Mouse (Mus musculus) G1E (cell line): ENCODE measurements at regions not wholly inside any gene's neighbourhood (a gene's known extent, or its start where the extent isn't known, plus 50 kb on each side); places are given as distances from the start of the nearest gene placed in this dataset.

Experiments used
- ATAC-seq: 2 replicates; pipeline ENCODE4 v1.8.0; 2016; ENCODE audit warnings: mild to moderate bottlenecking; ENCODE audit not compliant: insufficient number of reproducible peaks, poor library complexity, low FRiP score, severe bottlenecking; ENCODE audit errors: extremely low read depth
- DNase-seq: peaks from one replicate; pipeline ENCODE4 v3.0.0; 2012; ENCODE audit warnings: low spot score
- H3K27me3 ChIP-seq: 2 replicates; pipeline ENCODE4 v1.6.1; 2012; ENCODE audit warnings: mild to moderate bottlenecking, low read length, inconsistent platforms; ENCODE audit not compliant: insufficient read depth
- H3K36me3 ChIP-seq: replicated peaks from 2 replicates; pipeline ENCODE3; 2012; ENCODE audit warnings: mild to moderate bottlenecking, inconsistent platforms
- H3K4me1 ChIP-seq: 2 replicates; pipeline ENCODE4 v1.6.1; 2012; ENCODE audit warnings: low read depth, low read length, inconsistent platforms, mixed read lengths; ENCODE audit not compliant: insufficient read depth
- H3K4me3 ChIP-seq: 2 replicates; pipeline ENCODE4 v1.5.1; 2012; ENCODE audit warnings: low read depth, mild to moderate bottlenecking, inconsistent platforms, low read length, moderate library complexity, mixed read lengths
- H3K9me3 ChIP-seq: replicated peaks from 2 replicates; pipeline ENCODE4 v1.6.1; 2012; ENCODE audit warnings: inconsistent platforms
- CTCF ChIP-seq: IDR thresholded peaks from 2 replicates; pipeline ENCODE4 v1.5.1; 2012; ENCODE audit warnings: low read depth, low read length, inconsistent platforms, mixed read lengths
- GATA1 ChIP-seq: IDR thresholded peaks from 2 replicates; pipeline ENCODE4 v1.6.1; 2012; ENCODE audit warnings: borderline replicate concordance, low read length, inconsistent platforms, mixed read lengths
- GATA2 ChIP-seq: IDR thresholded peaks from 2 replicates; pipeline ENCODE4 v1.6.1; 2012; ENCODE audit warnings: low read depth, low read length, inconsistent platforms, borderline replicate concordance
- POLR2AphosphoS5 ChIP-seq: IDR thresholded peaks from 2 replicates; pipeline ENCODE4 v1.6.1; 2012; ENCODE audit warnings: low read depth, low read length, inconsistent platforms; ENCODE audit not compliant: insufficient replicate concordance
- TAL1 ChIP-seq: conservative IDR thresholded peaks from 2 replicates; pipeline ENCODE4 v1.6.1; 2012; ENCODE audit warnings: low read depth, low read length, inconsistent platforms, mixed read lengths

- no peaks in the 10 kb centered on the region for H3K36me3 ChIP-seq
- no peak overlapping the region for H3K4me3 ChIP-seq
- ATAC-seq (no peak), DNase-seq (no peak)
- H3K27me3 ChIP-seq = no peaks in the 10 kb centered on the region
- no peaks in the 10 kb centered on the region for H3K9me3 ChIP-seq
- no peak for TF ChIP-seq GATA2
- H3K4me1 ChIP-seq = peaks cover 10% of the 10 kb centered on the region
These were observed 189.1 kb upstream of the P2ry1 start for GRCm38 (mm10) chr3:60813485-60813884.

GRCm38 (mm10) chr3:60819684-60820281, 182.8 kb upstream of the P2ry1 start:
- no peaks in the 10 kb centered on the region for H3K27me3 ChIP-seq
- TF ChIP-seq CTCF (no peak), GATA1 (no peak), TAL1 (peak; percentile 93), GATA2 (no peak), POLR2AphosphoS5 (no peak)
- ATAC-seq = peak; percentile 84
- H3K9me3 ChIP-seq = no peaks in the 10 kb centered on the region
- peak overlapping the region; percentile 14; the same call in 1 of the 2 replicates for H3K4me3 ChIP-seq
- no peaks in the 10 kb centered on the region for H3K36me3 ChIP-seq
- peak; percentile 60 for DNase-seq
- H3K4me1 ChIP-seq = peaks cover 46% of the 10 kb centered on the region

- ATAC-seq = peak; percentile 64
- peak; percentile 18 for DNase-seq
- no peaks in the 10 kb centered on the region for H3K9me3 ChIP-seq
- TF ChIP-seq TAL1 = peak; percentile 79
- TF ChIP-seq GATA1 = no peak
- no peak overlapping the region; the same call in 1 of the 2 replicates for H3K4me3 ChIP-seq
- peaks cover 51% of the 10 kb centered on the region for H3K4me1 ChIP-seq
- no peaks in the 10 kb centered on the region for H3K36me3 ChIP-seq
- H3K27me3 ChIP-seq = no peaks in the 10 kb centered on the region
These were observed 181.1 kb upstream of the P2ry1 start for GRCm38 (mm10) chr3:60821463-60821862.

GRCm38 (mm10) chr3:60826759-60827158, 175.8 kb upstream of the P2ry1 start:
- no peaks in the 10 kb centered on the region for H3K36me3 ChIP-seq
- ATAC-seq = no peak
- peaks cover 27% of the 10 kb centered on the region for H3K4me1 ChIP-seq
- TF ChIP-seq CTCF = no peak
- no peak for TF ChIP-seq GATA1
- TF ChIP-seq POLR2AphosphoS5 = no peak
- no peak for TF ChIP-seq TAL1
- TF ChIP-seq GATA2 = no peak
- DNase-seq = no peak
- no peak overlapping the region for H3K4me3 ChIP-seq
- H3K27me3 ChIP-seq = no peaks in the 10 kb centered on the region
- H3K9me3 ChIP-seq = no peaks in the 10 kb centered on the region

GRCm38 (mm10) chr3:60832385-60832784, 170.2 kb upstream of the P2ry1 start:
- Histone ChIP-seq H3K27me3 (no peaks in the 10 kb centered on the region), H3K36me3 (no peaks in the 10 kb centered on the region), H3K9me3 (no peaks in the 10 kb centered on the region), H3K4me1 (peaks cover 4% of the 10 kb centered on the region), H3K4me3 (no peak overlapping the region)
- no peak for DNase-seq
- ATAC-seq = no peak
- TF ChIP-seq POLR2AphosphoS5 (no peak), TAL1 (no peak), CTCF (no peak), GATA2 (no peak)

GRCm38 (mm10) chr3:60841895-60842294, 160.7 kb upstream of the P2ry1 start:
- Histone ChIP-seq H3K27me3 (no peaks in the 10 kb centered on the region), H3K4me1 (peaks cover 17% of the 10 kb centered on the region), H3K36me3 (no peaks in the 10 kb centered on the region), H3K4me3 (no peak overlapping the region), H3K9me3 (no peaks in the 10 kb centered on the region)
- ATAC-seq = peak; percentile 41
- no peak for DNase-seq
- TF ChIP-seq TAL1 (no peak), POLR2AphosphoS5 (no peak), CTCF (no peak), GATA1 (no peak), GATA2 (no peak)

DNA sequence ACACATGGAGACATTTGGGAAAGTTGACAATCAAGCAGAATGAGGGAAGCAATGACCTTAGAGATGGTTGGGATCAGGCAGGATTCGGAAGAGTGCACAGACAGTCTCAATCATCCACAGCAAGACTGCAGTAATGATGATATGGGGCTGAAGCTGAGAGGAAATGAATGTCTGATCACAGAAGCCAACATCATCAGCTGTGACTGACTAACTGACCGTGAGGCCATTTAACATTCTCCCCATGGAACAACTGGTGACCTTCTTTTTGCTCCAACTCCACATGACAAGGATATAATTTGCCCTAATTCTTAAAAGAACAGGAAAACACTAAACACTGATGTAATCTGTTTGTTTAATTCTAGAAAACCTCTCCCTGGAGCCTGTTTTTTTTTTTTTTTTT, 157.3 kb upstream of the P2ry1 start:
- ATAC-seq (no peak), DNase-seq (no peak)
- TF ChIP-seq CTCF (no peak), POLR2AphosphoS5 (no peak), GATA1 (no peak), GATA2 (no peak), TAL1 (no peak)
- no peak overlapping the region for H3K4me3 ChIP-seq
- H3K27me3 ChIP-seq = no peaks in the 10 kb centered on the region
- peaks cover 28% of the 10 kb centered on the region for H3K4me1 ChIP-seq
- H3K36me3 ChIP-seq = no peaks in the 10 kb centered on the region
- peaks cover 3% of the 10 kb centered on the region; the same call in 1 of the 2 replicates for H3K9me3 ChIP-seq
